Mouse (Mus musculus): ENCODE data around the gene Olfr1322.

Olfr1322 gene

GRCm38 (mm10) chrX:49891383-49891782, at the start of gene Olfr1322:
Gene Olfr1322, minus strand, starts transcription at chrX:49891483.
- no peak for DNase-seq (ENCODE audit: low read depth, low spot score)

GRCm38 (mm10) chrX:49877651-49878349, 13.5 kb downstream of the Olfr1322 start:
- no peak for DNase-seq (ENCODE audit: low read depth, low spot score)

All from telencephalon, adult 2 months (tissue).